Mouse (Mus musculus): ENCODE results near the gene Prdx1.
A peak's percentile ranks its signal among the peaks of the same experiment; 100 is the strongest.
"Not testable (repeated sequence)": the region's sequence is repeated elsewhere in the genome, so short reads cannot be mapped to it uniquely, and the experiment has no call there.

The Prdx1 gene

GRCm38 (mm10) chr4:116677808-116678207 lies 7.5 kb upstream of the Prdx1 start:
- DNase-seq (ENCODE audit: low read depth, low spot score): no peak

DNA sequence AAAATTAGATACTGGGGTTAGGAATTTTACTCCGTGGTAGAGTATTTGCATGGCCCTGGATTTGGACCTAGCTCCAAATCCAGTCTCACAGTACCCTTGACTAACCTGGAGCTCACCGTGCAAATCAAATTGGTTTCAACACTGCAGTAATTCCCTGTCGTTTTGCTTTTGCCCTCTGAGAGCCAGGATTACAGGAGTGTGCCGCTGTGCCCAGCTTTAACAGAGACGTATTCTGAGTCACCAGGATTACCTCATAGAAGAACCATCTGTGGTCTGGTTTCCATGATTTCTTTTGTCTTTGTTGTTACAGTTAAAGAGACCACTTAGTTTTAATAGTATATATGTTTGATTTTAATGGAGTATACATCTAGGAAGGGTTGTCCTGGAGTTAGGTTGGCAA lies 6.2 kb upstream of the Prdx1 start:
- no peak for DNase-seq (ENCODE audit: low read depth, low spot score)

GRCm38 (mm10) chr4:116680521-116680920 lies 4.8 kb upstream of the Prdx1 start:
- not testable (repeated sequence) for DNase-seq (ENCODE audit: low read depth, low spot score)

GRCm38 (mm10) chr4:116683957-116684356 lies 1.4 kb upstream of the Prdx1 start:
- DNase-seq (ENCODE audit: low read depth, low spot score): no peak

- no peak for DNase-seq (ENCODE audit: low read depth, low spot score)
These were observed 679 bp upstream of the Prdx1 start for GRCm38 (mm10) chr4:116684665-116685064.

- no peak for DNase-seq (ENCODE audit: low read depth, low spot score)
These were observed 1.7 kb downstream of the Prdx1 start for GRCm38 (mm10) chr4:116687041-116687440.

- no peak for DNase-seq (ENCODE audit: low read depth, low spot score)
These were observed 4.0 kb downstream of the Prdx1 start for GRCm38 (mm10) chr4:116689309-116689876.

GRCm38 (mm10) chr4:116692146-116692545 lies 6.8 kb downstream of the Prdx1 start:
- DNase-seq (ENCODE audit: low read depth, low spot score): no peak

DNA sequence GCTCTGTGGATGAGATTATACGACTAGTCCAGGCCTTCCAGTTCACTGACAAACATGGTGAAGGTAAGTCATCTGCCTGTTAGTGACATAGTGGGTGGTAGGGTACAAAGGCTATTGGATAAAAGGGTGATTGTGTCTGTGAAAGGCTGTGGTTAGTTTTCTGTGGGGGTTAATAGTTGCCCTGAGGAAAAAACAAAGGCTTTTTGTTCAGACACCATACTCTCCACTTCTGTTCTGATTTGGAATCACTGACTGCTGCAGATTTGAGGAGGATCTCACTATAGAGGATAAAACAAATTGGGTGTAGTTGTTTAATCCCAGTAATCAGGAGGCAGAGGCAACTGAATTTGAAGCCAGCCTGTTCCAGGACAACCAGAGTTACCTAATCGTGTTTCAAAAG lies 8.4 kb downstream of the Prdx1 start:
- DNase-seq (ENCODE audit: low read depth, low spot score): no peak

- DNase-seq (ENCODE audit: low read depth, low spot score): no peak
These were observed 13.5 kb downstream of the Prdx1 start for GRCm38 (mm10) chr4:116698693-116699342.

DNA sequence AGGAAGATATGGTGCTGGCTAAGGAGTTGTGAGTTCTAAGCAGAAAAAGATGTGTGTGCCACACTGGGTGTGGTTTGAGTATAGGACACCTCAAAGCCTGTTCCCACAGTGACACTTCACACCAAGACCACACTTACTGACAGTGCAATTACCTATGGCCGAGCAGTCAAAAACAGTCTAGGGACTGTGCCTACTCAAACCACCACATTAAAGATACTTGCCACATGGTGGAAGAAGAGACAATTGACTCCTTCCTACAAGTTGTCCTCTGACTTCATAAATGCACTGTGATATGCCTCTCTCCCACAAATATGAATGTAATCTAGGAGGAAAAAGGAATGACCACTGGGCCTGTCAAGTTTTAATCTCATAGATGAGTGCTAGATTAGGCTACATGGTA lies 15.6 kb downstream of the Prdx1 start:
- DNase-seq (ENCODE audit: low read depth, low spot score): no peak

DNA sequence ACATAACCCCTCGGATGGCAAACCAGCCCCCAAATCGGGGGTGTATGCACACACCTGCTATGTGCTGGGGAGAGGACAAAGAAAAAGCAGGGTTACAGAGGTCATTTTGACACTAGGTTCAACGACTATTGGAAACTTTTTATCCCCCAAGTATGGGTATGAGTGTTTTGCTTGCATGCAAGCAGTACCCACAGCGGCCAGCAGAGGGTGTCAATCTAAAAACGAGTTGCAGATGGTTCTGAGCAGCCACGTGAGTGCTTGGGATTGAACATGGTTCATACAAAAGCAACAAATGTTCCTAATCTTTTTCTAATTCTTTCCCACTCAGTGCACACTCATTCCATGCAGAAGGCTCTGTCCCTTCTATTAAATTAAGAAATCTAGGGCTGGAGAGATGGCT lies 18.5 kb downstream of the Prdx1 start:
- DNase-seq (ENCODE audit: low read depth, low spot score): peak; percentile 92

- DNase-seq (ENCODE audit: low read depth, low spot score): no peak
These were observed 22.3 kb downstream of the Prdx1 start for GRCm38 (mm10) chr4:116707666-116708065.

- peak; percentile 100 for DNase-seq (ENCODE audit: low read depth, low spot score)
These were observed 22.9 kb downstream of the Prdx1 start, which contains the start of the genes Mmachc and Ccdc163 for GRCm38 (mm10) chr4:116708201-116708764. Mmachc (minus strand) TSS chr4:116708406. Ccdc163 (plus strand) TSS chr4:116708509.

DNA sequence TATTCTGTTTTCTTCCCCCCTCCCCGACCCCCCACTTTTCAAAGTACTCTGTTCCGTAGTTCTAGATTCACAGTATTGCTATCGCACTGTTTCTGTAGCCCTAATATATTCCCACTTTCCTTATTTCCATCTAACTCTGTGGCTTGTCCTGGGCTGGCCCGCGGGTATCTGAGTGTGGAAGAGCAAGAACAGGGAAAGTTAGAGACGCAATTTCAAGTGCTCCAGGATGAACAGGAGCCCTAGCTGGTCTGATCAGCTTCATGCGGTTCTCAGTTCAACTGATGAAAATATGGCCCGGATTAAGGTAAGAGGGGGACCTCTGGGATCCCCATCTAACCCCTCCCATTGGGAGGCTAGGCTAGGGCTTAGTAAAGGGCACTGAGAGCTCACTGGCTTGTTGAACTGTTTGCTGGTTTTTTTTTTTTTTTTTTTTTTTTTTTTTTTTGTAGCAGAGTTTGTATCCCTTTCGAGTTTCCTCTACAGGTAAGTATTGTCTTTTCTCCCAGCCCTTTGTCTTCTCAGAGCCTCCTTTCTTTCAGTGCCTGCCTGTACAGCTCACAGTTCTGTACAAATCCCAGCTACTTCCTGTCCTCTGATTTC lies 23.5 kb downstream of the Prdx1 start:
- DNase-seq (ENCODE audit: low read depth, low spot score): no peak

DNA sequence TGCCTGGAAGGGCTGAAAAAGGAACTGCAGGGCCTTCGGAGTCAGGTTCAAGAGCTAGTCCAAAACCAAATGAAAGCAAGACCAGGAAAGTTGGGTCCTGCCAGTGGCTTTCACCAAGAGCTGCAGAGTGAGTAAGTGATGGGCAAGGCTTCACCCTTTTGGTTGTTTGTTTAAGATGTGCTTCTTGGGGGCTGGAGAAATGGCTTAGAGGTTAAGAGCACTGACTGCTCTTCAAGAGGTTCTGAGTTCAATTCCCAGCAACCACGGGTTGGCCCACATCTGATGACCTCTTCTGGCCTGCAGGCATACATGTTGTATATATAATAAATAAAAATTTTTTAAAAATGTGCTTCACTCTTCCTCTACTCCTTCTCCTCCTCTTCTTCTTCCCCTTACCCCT lies 24.8 kb downstream of the Prdx1 start:
- no peak for DNase-seq (ENCODE audit: low read depth, low spot score)

DNA sequence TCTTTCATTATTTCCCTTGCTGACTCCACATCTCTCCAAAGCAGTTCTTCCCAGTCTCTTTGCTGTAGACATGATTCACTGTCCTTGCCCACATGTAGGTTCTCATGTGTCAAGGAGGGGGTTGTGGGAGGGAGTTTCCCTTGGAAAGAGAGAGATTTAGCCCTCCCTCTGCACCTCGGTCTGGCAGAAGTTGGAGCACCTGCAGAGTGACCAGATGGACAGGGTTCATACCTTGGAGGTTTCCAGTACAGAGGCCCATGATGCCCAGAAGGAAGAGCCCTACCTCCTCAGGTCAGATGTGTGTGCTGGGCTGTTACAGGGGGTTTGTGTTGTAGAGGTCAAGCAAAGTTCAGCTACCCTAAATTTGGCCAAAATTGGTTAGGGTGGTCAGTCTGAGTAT lies 27.2 kb downstream of the Prdx1 start:
- no peak for DNase-seq (ENCODE audit: low read depth, low spot score)

- peak; percentile 85 for DNase-seq (ENCODE audit: low read depth, low spot score)
These were observed 34.1 kb downstream of the Prdx1 start for GRCm38 (mm10) chr4:116719396-116719795.

DNA sequence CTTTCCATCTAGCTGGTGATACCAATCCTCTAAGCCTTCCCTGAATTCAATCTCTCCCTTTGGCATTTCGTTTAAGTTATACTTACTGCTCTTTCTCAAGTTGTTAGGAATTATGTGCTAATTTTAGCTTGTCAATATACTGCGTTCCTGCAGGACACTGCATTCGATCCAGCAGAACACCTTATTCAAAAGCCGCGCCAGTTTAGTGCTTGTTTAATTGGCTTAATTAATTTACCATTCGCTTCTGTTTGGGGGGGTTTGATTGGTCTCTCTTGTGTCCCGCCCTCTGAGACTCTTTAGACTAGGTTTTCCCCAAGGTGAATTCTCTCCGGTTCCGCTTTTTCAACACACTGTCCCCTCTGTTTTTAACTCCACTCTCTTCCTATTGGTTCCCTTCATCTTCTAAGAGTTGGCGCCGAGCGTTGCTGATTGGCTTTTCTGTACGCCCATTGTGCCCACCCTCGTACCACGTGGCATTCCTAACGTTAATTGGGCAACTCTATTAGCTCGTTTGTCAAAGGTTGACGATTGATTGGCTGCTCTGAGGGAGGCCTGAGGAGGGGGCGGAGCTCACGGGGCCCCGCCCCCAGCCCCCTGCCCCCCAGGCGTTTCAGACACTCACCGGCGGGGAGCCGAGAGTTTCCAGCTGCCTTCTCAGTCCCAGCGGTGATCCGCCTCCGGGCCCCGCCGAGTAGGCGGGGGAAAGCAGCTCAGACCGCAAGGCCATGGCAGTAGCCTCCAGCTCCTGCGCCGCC lies 35.2 kb downstream of the Prdx1 start, which contains the start of gene Tesk2:
TSS of gene Tesk2 (plus strand) at position 606 of the 755 bp plus-strand sequence.
- DNase-seq (ENCODE audit: low read depth, low spot score): peak; percentile 99

GRCm38 (mm10) chr4:116721098-116721628 lies 35.8 kb downstream of the Prdx1 start:
- DNase-seq (ENCODE audit: low read depth, low spot score): no peak

GRCm38 (mm10) chr4:116722230-116722629 lies 36.9 kb downstream of the Prdx1 start:
- DNase-seq (ENCODE audit: low read depth, low spot score): no peak

DNA sequence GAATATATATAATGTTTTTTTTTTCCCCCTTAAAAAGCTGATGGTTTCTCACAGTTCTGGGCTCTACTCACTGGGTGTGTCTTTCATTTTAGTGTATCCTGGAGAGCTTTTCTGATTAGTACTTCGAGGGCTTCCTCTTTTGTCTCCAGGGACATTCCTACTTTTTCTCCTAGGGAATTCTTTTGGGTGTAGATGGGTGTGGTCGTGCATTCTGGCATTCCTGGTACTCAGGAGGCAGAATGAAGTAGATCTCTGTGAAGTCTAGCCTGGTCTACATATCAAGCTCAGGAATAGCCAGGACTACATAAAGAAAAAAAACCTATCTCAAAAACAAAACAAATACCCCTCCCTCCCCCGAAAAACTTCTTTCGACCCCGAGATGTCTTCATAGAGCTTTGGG lies 40.1 kb downstream of the Prdx1 start:
- DNase-seq (ENCODE audit: low read depth, low spot score): peak; percentile 90

Measured in ES-CJ7 (cell line).